Mouse (Mus musculus) ES-E14 (cell line): Measurements from ENCODE around the gene Zfp541.

ENCODE experiments used
- MAFK ChIP-seq: IDR thresholded peaks from 2 replicates; pipeline ENCODE4 v1.6.1; 2014; ENCODE audit warnings: mild to moderate bottlenecking, low read depth, low read length, inconsistent platforms; ENCODE audit not compliant: insufficient read depth
- ZNF384 ChIP-seq: IDR thresholded peaks from 2 replicates; pipeline ENCODE4 v1.6.1; 2012; ENCODE audit warnings: low read depth, low read length, inconsistent platforms

- TF ChIP-seq MAFK (no peak), ZNF384 (no peak)
Observed at GRCm38 (mm10) chr7:16094592-16094991, 33.0 kb downstream of the Zfp541 start.
